Mouse (Mus musculus) layer of hippocampus, adult 9-10 months (tissue): ENCODE results near the gene Col18a1.
"Not testable (repeated sequence)": the region's sequence is repeated elsewhere in the genome, so short reads cannot be mapped to it uniquely, and the experiment has no call there.

Source experiments
- DNase-seq: peaks from one replicate; pipeline ENCODE4 v3.0.0; 2022; ENCODE audit warnings: low spot score

The Col18a1 gene

DNA sequence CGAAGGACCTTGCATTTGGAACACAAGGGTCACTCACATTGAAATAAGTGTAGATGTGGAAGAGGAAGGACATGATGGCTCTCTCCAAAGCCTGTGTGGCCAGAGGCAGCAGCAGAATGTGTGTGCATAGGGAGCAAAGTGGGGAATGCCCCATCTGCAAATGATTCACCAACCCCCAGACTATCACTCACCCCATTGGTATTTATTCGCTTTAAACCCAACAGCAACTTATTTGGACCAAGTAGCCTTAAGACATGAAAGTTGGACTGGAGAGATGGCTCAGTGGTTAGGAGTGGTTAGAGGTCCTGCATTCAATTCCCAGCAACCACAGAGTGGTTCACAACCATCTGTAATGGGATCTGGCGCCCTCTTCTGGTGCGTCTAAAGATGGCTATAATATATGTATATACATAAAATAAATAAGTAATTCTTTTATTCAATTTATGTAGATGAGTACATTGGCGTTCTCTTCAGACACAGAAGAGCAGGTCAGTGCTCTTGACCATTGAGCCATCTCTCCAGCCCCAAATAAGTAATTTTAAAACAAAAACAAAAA, 31.0 kb downstream of the Col18a1 start:
- DNase-seq: no peak

GRCm38 (mm10) chr10:77134807-77135152, 31.6 kb downstream of the Col18a1 start:
- DNase-seq: not testable (repeated sequence)

DNA sequence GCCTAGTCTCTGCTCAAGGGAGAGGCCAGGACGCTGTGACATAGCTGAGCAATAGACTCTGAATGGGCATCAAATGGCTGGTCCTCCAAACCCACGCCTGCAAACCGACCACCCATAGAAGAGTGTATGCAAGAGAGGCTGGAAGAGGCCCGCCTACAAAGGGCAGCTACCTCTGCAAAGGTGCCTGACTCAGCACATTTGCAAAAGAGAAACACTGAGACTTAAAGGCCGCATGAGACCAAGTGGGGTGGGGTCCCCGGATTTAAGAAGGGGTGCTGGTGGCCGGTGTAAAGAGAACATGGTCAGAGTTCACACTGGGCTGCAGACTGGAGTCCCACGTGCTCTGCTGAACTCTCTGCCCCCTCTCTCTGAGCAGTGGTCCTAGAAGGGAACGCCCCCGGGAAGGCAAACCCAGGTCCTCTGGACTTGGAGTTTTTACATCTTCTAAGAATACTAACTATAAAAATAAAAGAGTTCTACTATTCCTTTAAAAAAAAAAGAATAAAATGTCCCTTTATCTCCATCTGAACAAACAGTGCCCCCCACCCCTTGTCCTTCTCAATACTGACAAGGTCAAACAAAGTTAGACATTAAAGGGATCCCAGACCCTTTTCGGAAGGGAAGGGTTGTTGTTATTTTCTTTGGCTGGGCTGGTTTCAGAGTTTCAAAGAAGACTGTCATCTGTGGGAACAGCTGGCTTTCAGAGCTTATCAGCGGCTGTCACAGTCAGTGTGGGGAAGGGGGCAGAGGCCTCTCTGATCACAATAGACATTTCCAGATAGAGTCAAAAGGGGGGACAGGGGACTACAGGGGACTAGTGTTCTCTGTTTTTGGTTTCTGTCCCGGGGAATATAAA, 32.2 kb downstream of the Col18a1 start:
- DNase-seq: no peak

GRCm38 (mm10) chr10:77132118-77132517, 34.2 kb downstream of the Col18a1 start:
- no peak for DNase-seq

DNA sequence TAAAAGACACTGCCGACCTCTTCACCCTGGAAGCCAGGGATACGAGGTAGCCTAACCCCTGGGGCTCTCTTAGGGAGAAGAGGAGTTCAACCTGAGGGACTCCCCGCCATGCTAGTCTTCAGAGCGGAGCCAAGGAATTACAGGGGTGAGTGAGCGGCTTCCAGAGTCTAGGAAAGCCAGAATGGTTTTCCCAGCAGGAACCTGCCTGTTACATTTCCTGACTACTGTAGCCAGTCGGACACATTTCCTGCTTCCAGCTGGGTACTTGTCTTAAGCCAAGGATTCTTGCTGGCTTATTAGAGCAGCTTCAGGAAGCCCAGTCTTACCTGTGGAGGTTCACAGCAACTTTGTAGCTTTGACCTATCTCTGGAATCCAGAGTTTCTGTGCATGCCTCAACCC, 34.8 kb downstream of the Col18a1 start:
- no peak for DNase-seq

- DNase-seq: peak; percentile 95
Measured at GRCm38 (mm10) chr10:77130561-77131240, 35.6 kb downstream of the Col18a1 start.

- no peak for DNase-seq
Measured at GRCm38 (mm10) chr10:77129637-77130410, 36.5 kb downstream of the Col18a1 start.

DNA sequence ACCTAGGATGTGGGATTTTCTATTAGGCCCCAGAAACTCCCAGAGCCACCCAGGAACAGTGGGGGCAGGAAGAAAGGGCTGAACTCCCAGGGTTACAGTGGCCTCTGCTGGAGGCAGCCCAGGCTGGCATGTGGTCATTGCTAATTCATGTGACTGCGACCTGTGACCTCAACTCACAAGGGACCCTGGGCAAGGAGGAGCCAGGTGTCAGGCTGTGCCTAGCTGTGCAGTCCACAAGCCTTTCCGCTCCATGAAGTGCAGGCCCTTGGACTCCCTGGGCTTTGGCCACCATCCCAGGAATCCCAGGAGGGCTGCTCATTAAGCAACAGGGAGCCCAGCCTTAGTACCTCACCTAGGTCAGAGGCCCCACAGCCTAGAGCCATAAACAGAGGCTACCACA, 38.4 kb downstream of the Col18a1 start:
- DNase-seq: no peak

DNA sequence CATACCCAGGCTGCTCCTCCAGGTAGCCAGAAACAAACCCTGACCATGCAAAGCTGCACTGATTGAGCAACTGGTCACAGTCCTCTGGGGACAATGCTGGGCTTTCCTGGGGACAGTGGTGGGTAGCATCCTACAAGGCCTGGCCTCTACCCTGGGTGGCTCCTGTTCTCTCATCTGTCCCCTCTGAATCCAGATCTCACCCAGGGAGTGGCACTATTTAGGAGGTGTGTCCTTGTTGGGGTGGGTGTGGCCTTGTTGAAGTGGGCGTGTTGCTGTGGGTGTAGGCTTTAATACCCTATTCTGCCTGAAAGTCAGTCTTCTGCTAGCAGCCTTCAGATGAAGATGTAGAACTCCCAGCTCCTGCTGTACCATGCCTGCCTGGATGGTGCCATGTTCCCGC, 39.8 kb downstream of the Col18a1 start:
- DNase-seq: no peak

DNA sequence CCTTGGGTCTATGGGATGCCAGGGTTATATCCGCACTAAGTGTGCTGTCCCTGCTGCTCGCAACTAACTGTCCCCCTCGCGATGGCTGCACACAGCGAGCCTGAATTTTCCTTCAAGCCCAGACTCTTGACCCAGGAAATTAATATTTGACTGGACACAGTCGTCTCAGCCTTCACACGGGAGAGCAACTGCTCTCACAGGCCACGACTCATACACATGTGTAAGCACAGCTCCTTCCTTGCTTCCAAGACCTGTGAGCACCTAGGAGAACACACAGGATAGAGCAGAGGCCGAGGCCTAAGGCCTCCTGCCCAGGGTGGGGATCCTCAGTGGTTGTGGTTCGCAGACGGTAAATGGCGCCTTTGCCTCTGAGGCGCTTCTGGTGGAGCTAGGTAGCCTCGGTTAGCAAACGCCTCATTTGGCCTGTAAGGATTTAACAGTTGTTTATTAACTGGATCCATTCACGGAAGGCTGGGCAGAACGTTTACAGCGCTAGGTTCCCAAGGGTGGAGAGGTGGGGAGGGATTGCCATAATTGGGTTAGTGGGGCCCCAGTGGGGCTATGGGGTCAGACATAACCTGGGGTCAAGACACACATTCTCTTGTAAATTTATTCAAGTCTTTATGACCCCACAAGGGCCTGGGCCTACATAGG, 41.1 kb downstream of the Col18a1 start:
- DNase-seq: no peak

GRCm38 (mm10) chr10:77123953-77124352, 42.4 kb downstream of the Col18a1 start:
- no peak for DNase-seq

DNA sequence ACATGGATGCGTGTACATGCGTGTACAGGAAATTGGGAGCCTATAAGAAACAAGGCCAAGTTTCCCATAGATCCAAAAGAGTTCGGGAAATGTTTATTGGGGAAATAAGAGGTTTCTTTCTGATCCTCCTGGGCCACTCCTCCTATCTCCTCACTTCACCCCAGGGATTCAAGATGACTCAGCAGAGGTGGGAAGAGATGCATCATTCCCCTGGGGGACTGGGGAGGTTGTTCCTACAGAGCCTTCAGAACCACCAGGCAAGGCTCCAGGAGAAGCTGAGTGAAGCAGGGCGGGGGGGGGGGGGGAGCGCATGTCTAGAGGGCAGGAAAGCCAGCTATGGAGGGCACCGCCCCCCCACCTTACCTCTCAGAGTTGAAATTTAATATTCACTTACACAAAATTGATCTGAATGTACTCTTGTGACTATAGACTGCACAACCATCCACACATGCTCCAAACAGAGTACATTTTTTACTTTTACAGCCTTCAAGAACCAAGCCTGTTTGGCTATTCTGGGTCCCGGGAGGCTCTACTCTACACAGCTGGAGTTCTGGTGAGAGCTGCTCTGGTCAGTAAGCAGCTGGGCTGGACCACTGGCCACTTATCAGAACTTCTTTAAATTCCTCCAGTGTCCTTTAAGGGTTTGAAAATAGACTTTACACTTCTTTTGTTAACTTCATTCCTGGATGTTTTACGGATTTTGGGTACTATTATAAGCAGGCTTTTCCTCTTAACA, 44.9 kb downstream of the Col18a1 start:
- DNase-seq: no peak

DNA sequence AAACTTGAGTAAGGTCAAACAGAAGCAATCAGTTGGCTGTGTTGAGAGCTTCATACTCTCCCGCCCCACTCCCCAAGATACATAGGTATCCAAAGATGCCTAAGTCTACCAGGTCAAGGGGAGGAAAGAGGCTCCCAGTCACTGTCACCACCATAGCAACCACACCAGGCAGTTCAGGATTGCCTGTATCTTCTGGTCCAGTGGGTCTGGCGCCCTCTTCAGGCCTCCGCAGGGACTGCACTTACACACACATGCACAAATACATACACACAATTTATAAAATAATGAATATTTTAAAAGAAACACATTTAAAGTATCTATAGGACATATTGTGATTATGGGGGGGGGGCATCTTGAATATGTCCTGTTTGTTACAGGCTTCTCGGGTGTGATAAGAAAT, 45.8 kb downstream of the Col18a1 start:
- no peak for DNase-seq

DNA sequence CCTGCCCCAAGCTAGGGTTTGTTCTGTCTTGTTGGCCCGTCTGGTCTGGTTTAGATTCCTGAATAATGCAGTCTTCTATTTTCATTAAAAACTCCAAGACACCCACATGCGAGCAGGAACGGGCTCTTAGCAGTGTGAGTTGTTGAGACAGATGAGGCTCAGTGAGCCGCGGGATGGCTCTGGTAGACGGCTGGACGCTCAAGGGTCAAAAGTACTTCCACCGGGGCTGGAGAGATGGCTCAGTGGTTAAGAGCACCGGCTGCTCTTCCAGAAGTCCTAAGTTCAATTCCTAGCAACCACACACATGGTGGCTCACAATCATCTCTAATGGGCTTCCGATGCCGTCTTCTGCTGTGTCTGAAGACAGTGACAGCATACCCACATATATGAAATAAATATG, 46.9 kb downstream of the Col18a1 start:
- DNase-seq: no peak

DNA sequence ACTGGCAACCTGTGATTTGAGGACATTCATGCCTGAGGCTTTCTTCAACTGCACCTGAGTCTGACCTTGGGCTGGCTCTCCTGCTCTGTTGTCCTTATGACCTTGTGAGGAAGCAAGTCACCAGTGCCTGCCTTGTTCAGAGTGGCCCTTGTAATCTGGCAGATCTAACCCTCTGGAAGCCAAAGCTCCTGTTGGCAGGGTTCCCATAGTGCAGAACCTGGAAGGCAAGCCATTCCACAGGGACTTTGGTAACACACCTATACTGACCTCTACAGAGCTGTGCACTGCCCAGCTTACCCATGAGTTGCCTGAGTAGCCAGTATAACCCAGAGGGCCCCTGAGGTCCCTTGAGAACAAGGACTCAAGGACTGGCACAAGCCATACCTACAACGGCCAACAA, 48.0 kb downstream of the Col18a1 start:
- DNase-seq: no peak

GRCm38 (mm10) chr10:77116537-77117455, 49.6 kb downstream of the Col18a1 start:
- DNase-seq: no peak

DNA sequence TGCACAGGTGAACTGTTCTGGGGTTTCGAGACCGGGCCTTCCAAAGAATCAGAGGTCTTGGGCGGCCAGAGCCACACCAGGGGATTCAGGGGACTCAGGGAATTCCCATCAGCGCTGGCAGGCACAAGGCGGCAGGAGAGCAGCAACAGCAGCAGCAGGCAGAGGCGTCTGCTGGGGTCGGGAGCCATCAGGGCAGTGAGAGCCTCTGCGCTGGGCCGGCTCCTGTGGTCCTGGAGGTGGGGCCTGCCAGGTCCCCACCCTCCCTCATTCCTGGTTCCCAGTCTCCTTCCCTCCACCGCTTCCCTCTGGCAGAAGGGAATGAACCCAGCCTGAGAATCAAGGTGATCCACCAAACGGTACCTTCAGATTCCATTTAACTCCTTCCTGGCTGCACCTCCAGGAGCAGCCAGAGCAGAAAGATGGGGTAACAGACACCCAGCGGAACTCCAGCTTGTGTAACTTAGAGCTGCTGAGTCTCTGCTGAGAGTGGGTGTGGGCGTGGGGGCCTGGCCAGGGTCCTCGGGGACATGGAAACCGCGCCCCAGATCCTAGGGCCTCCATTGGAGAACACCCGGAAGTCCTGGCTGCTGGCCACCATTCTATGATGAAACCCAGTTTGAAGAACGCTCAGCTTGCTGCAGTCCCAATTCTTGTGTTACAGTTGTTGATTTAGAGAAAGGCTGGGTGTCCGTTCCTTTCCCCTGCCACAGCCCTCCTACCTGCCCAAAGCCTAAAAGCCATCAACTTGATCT, 52.7 kb downstream of the Col18a1 start:
- no peak for DNase-seq

DNA sequence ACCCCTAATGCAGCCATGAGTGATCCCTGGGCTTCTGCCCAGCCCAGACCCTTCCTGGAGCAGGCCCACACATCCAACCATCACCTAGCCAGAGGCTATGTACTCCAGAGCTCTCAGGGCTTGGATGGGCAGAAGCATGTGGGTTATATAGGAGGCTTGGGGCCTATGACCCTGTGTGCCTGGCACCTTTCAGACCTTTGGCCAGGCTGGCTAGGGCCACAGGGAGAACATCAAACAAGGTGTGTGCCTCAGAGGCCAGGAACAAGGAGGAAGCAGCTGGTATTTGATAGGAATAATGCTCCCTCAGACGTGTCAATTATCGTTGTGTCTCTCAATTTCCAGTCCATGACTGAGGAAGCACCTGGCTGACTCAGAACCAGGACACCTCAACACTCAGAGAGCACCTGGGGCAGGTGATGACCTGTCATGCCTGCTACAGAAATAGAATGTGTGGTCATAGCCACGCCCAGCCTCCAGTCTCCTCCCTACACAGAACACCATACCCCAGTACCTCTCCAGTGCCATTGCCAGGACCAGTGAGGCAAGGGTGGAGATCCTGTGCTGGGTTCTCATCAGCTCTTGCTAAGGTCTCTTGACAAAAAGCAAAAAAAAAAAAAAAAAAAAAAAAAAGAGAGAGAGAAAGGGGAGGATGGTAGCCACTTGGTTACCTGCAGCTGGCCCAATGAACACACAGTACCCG, 54.6 kb downstream of the Col18a1 start:
- no peak for DNase-seq

- DNase-seq: no peak
Measured at GRCm38 (mm10) chr10:77110843-77111242, 55.5 kb downstream of the Col18a1 start.
